Mouse (Mus musculus) kidney, embryonic 15.5 days (tissue): ENCODE results near the gene Shpk. TPM values are rescaled to one million over a fixed set of nuclear protein-coding genes. Genes with fewer than 3 reads are reported as not detected.

Source experiments
- ATAC-seq: fragments of 200-750 bp; cut with Nextera tagmentation; replicated peaks from 2 replicates; pipeline ENCODE4 v1.8.0; 2017; ENCODE audit warnings: moderate TSS enrichment; ENCODE audit not compliant: low FRiP score
- H3K27ac ChIP-seq: fragments of 300-500 bp; sonication (generic); 2 replicates; pipeline ENCODE4 v1.5.1; 2015; ENCODE audit warnings: mild to moderate bottlenecking, inconsistent platforms
- H3K27me3 ChIP-seq: fragments of 300-500 bp; sonication (generic); 2 replicates; pipeline ENCODE4 v1.6.1; 2015; ENCODE audit warnings: inconsistent platforms
- H3K36me3 ChIP-seq: fragments of 300-500 bp; sonication (generic); 2 replicates; pipeline ENCODE4 v1.6.1; 2015; ENCODE audit warnings: inconsistent platforms
- H3K4me1 ChIP-seq: fragments of 300-500 bp; sonication (generic); 2 replicates; pipeline ENCODE4 v1.6.1; 2015; ENCODE audit warnings: inconsistent platforms
- H3K4me2 ChIP-seq: fragments of 300-500 bp; sonication (generic); 2 replicates; pipeline ENCODE4 v1.6.1; 2015; ENCODE audit warnings: moderate library complexity, mild to moderate bottlenecking, inconsistent platforms
- H3K4me3 ChIP-seq: fragments of 300-500 bp; sonication (generic); replicated peaks from 2 replicates; pipeline ENCODE4 v1.5.1; 2015; ENCODE audit warnings: mild to moderate bottlenecking, inconsistent platforms
- H3K9ac ChIP-seq: fragments of 300-500 bp; sonication (generic); 2 replicates; pipeline ENCODE4 v1.6.1; 2015; ENCODE audit warnings: mild to moderate bottlenecking, inconsistent platforms
- H3K9me3 ChIP-seq: fragments of 300-500 bp; sonication (generic); replicated peaks from 2 replicates; pipeline ENCODE4 v1.6.1; 2016; ENCODE audit warnings: inconsistent platforms
- WGBS: fragments of 180-500 bp; shearing (Covaris S2); methylation state at CpG from one replicate; pipeline ENCODE4 v1.1.7; 2015; ENCODE audit warnings: mixed read lengths; 5-methylcytosine and 5-hydroxymethylcytosine counted together
- polyA plus RNA-seq: library from polyadenylated mRNA; unstranded; fragments of >200 nt; fragmentation: Nextera tagmentation; extraction: Ambion mirVana; gene quantifications from 2 replicates; pipeline ENCODE4 v1.2.1, GENCODE M21; 2015

The Shpk gene
- polyA plus RNA-seq, 1 experiment from 2014 or later, result 1.5 TPM

- WGBS, result 37% methylated on average over 4 of the region's 4 CpGs
- no peak overlapping the region for H3K4me2 ChIP-seq
- H3K9me3 ChIP-seq, result no peaks in the 10 kb centered on the region
- no peak overlapping the region for H3K4me3 ChIP-seq
- H3K36me3 ChIP-seq, result no peaks in the 10 kb centered on the region
- H3K27ac ChIP-seq, result no peak overlapping the region
- H3K4me1 ChIP-seq, result peaks cover 22% of the 10 kb centered on the region
- no peak for ATAC-seq
- no peak overlapping the region for H3K9ac ChIP-seq
- no peaks in the 10 kb centered on the region for H3K27me3 ChIP-seq
These were observed 2.3 kb downstream of the Shpk start for GRCm38 (mm10) chr11:73201597-73201996.

- ATAC-seq, result no peak
- no peaks in the 10 kb centered on the region for H3K36me3 ChIP-seq
- H3K4me2 ChIP-seq, result no peak overlapping the region
- H3K4me1 ChIP-seq, result peaks cover 15% of the 10 kb centered on the region
- H3K4me3 ChIP-seq, result no peak overlapping the region
- no peaks in the 10 kb centered on the region for H3K27me3 ChIP-seq
- 85% methylated on average over 8 of the region's 8 CpGs for WGBS
- H3K27ac ChIP-seq, result no peak overlapping the region
- no peaks in the 10 kb centered on the region for H3K9me3 ChIP-seq
- H3K9ac ChIP-seq, result no peak overlapping the region
These were observed 4.6 kb downstream of the Shpk start for GRCm38 (mm10) chr11:73203895-73204294.

- no peak for ATAC-seq
- 22% methylated on average over 7 of the region's 7 CpGs for WGBS
- Histone ChIP-seq H3K4me1 (0 out of 2 replicates have a peak, but pooled peaks cover 9% of the 10 kb centered on the region), H3K27me3 (no peaks in the 10 kb centered on the region), H3K4me2 (no peak overlapping the region), H3K9ac (no peak overlapping the region), H3K27ac (no peak overlapping the region), H3K4me3 (no peak overlapping the region), H3K36me3 (no peaks in the 10 kb centered on the region), H3K9me3 (no peaks in the 10 kb centered on the region)
These were observed 5.9 kb downstream of the Shpk start for GRCm38 (mm10) chr11:73205194-73205593.

- no peak overlapping the region for H3K9ac ChIP-seq
- H3K4me3 ChIP-seq, result no peak overlapping the region
- 0 out of 2 replicates have a peak, but pooled peaks cover 7% of the 10 kb centered on the region for H3K4me1 ChIP-seq
- H3K36me3 ChIP-seq, result no peaks in the 10 kb centered on the region
- no peak overlapping the region for H3K27ac ChIP-seq
- no peak for ATAC-seq
- H3K9me3 ChIP-seq, result no peaks in the 10 kb centered on the region
- no peak overlapping the region for H3K4me2 ChIP-seq
- no peaks in the 10 kb centered on the region for H3K27me3 ChIP-seq
- 69% methylated on average over 2 of the region's 2 CpGs for WGBS
These were observed 8.4 kb downstream of the Shpk start for GRCm38 (mm10) chr11:73207621-73208020.

GRCm38 (mm10) chr11:73213956-73214355 is 14.7 kb downstream of the Shpk start:
- no peak overlapping the region for H3K4me3 ChIP-seq
- no peak overlapping the region for H3K27ac ChIP-seq
- no peak overlapping the region for H3K9ac ChIP-seq
- no peaks in the 10 kb centered on the region for H3K9me3 ChIP-seq
- no peak overlapping the region for H3K4me2 ChIP-seq
- WGBS, result 74% methylated on average over 3 of the region's 3 CpGs
- no peaks in the 10 kb centered on the region for H3K4me1 ChIP-seq
- H3K36me3 ChIP-seq, result no peaks in the 10 kb centered on the region
- no peak for ATAC-seq
- no peaks in the 10 kb centered on the region for H3K27me3 ChIP-seq

GRCm38 (mm10) chr11:73219671-73220070 is 20.4 kb downstream of the Shpk start:
- Histone ChIP-seq H3K4me1 (no peaks in the 10 kb centered on the region), H3K36me3 (no peaks in the 10 kb centered on the region), H3K4me2 (no peak overlapping the region), H3K9ac (no peak overlapping the region), H3K9me3 (no peaks in the 10 kb centered on the region), H3K27ac (no peak overlapping the region), H3K27me3 (no peaks in the 10 kb centered on the region), H3K4me3 (no peak overlapping the region)
- WGBS, result 70% methylated on average over 2 of the region's 2 CpGs
- no peak for ATAC-seq

- Histone ChIP-seq H3K4me1 (no peaks in the 10 kb centered on the region), H3K4me3 (no peak overlapping the region), H3K4me2 (no peak overlapping the region), H3K27me3 (no peaks in the 10 kb centered on the region), H3K9ac (no peak overlapping the region), H3K27ac (no peak overlapping the region), H3K9me3 (no peaks in the 10 kb centered on the region), H3K36me3 (no peaks in the 10 kb centered on the region)
- WGBS, result 90% methylated on average over 1 of the region's 1 CpGs
- no peak for ATAC-seq
These were observed 21.4 kb downstream of the Shpk start for GRCm38 (mm10) chr11:73220651-73221050.

GRCm38 (mm10) chr11:73222846-73223245 is 23.6 kb downstream of the Shpk start:
- no peak overlapping the region for H3K4me2 ChIP-seq
- H3K9ac ChIP-seq, result no peak overlapping the region

GRCm38 (mm10) chr11:73223966-73224365 is 24.7 kb downstream of the Shpk start:
- 68% methylated on average over 2 of the region's 2 CpGs for whole genome bisulfite sequencing

More at GRCm38 (mm10) chr11:73222846-73223245, 23.6 kb downstream of the Shpk start:
- H3K27ac ChIP-seq, result no peak overlapping the region
- 22% methylated on average over 5 of the region's 5 CpGs for WGBS
- no peak; the same call in 1 of the 2 replicates for ATAC-seq
- no peaks in the 10 kb centered on the region for H3K9me3 ChIP-seq
- H3K27me3 ChIP-seq, result no peaks in the 10 kb centered on the region
- H3K4me1 ChIP-seq, result no peaks in the 10 kb centered on the region
- no peak overlapping the region for H3K4me3 ChIP-seq
- no peaks in the 10 kb centered on the region for H3K36me3 ChIP-seq

GRCm38 (mm10) chr11:73225856-73226255 is 26.6 kb downstream of the Shpk start:
- Histone ChIP-seq H3K4me2 (no peak overlapping the region), H3K27me3 (no peaks in the 10 kb centered on the region), H3K9me3 (no peaks in the 10 kb centered on the region), H3K4me1 (no peaks in the 10 kb centered on the region), H3K36me3 (no peaks in the 10 kb centered on the region), H3K9ac (no peak overlapping the region), H3K27ac (no peak overlapping the region), H3K4me3 (no peak overlapping the region)
- ATAC-seq, result no peak
- WGBS, result 85% methylated on average over 6 of the region's 6 CpGs

More at GRCm38 (mm10) chr11:73223966-73224365, 24.7 kb downstream of the Shpk start:
- H3K36me3 ChIP-seq, result no peaks in the 10 kb centered on the region
- no peak overlapping the region for H3K4me2 ChIP-seq
- H3K27ac ChIP-seq, result no peak overlapping the region
- H3K4me3 ChIP-seq, result no peak overlapping the region
- no peak overlapping the region for H3K9ac ChIP-seq
- H3K27me3 ChIP-seq, result no peaks in the 10 kb centered on the region
- ATAC-seq, result no peak
- H3K9me3 ChIP-seq, result no peaks in the 10 kb centered on the region
- H3K4me1 ChIP-seq, result no peaks in the 10 kb centered on the region

- Histone ChIP-seq H3K4me1 (no peaks in the 10 kb centered on the region), H3K27me3 (no peaks in the 10 kb centered on the region), H3K4me2 (no peak overlapping the region), H3K27ac (no peak overlapping the region), H3K9me3 (no peaks in the 10 kb centered on the region), H3K36me3 (no peaks in the 10 kb centered on the region), H3K9ac (no peak overlapping the region), H3K4me3 (no peak overlapping the region)
- 79% methylated on average over 5 of the region's 5 CpGs for WGBS
- no peak for ATAC-seq
These were observed 29.6 kb downstream of the Shpk start for GRCm38 (mm10) chr11:73228881-73229280.

- no peak overlapping the region for H3K27ac ChIP-seq
- H3K9me3 ChIP-seq, result no peaks in the 10 kb centered on the region
- H3K36me3 ChIP-seq, result no peaks in the 10 kb centered on the region
- H3K27me3 ChIP-seq, result no peaks in the 10 kb centered on the region
- no peak for ATAC-seq
- WGBS, result 90% methylated on average over 5 of the region's 5 CpGs
- no peak overlapping the region for H3K4me2 ChIP-seq
- H3K4me1 ChIP-seq, result peaks cover under 1% of the 10 kb centered on the region; the same call in 1 of the 2 replicates
- no peak overlapping the region for H3K4me3 ChIP-seq
- H3K9ac ChIP-seq, result no peak overlapping the region
These were observed 30.8 kb downstream of the Shpk start for GRCm38 (mm10) chr11:73230081-73230480.

- 66% methylated on average over 2 of the region's 2 CpGs for WGBS
- H3K4me1 ChIP-seq, result peaks cover 15% of the 10 kb centered on the region
- H3K9me3 ChIP-seq, result no peaks in the 10 kb centered on the region
- no peak overlapping the region for H3K9ac ChIP-seq
- H3K27me3 ChIP-seq, result no peaks in the 10 kb centered on the region
- no peak for ATAC-seq
- no peak overlapping the region for H3K4me3 ChIP-seq
- no peak overlapping the region for H3K4me2 ChIP-seq
- no peaks in the 10 kb centered on the region for H3K36me3 ChIP-seq
- H3K27ac ChIP-seq, result no peak overlapping the region
These were observed 33.3 kb downstream of the Shpk start for GRCm38 (mm10) chr11:73232513-73232912.
